Mouse (Mus musculus): ENCODE results near the gene Gm10203.
"Not testable (repeated sequence)": the region's sequence is repeated elsewhere in the genome, so short reads cannot be mapped to it uniquely, and the experiment has no call there.

Gene Gm10203

DNA sequence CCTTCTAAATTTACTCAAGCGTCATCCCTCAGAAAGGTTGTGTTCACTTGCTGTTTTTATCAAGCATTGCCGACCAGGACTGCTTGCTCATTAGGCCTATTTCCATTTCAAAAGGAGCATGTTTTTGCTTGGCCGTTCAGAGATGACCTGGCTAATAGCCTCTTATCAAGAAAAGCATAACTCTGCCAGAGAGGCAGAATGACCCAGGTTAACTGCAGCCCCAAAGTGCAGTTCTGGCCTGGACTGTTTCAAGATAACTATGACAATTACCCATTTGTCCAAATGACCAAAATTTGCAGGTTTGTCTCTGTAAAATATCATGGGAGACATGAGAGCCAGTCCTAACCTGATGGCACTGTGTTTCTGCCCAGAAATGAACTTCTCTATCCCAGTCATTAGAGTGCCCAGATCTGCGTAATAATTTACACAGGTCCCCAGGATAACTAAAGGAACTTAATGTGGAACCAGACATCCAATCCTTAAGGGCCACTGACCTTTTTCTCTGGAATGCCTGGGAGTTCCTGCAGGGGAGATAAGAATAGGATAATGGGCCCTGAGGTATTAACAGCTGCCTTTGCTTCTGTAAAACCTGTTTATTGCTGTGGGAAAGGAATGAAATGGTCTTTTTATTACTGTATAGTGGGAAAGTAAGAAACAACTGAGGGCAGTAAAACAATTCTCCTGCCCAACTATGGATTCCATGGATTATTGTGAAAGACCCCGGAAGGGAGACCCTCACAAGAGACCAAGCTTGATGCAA is 4.6 kb downstream of the Gm10203 start:
- no peak for DNase-seq (ENCODE audit: low spot score in 2 of 2)

DNA sequence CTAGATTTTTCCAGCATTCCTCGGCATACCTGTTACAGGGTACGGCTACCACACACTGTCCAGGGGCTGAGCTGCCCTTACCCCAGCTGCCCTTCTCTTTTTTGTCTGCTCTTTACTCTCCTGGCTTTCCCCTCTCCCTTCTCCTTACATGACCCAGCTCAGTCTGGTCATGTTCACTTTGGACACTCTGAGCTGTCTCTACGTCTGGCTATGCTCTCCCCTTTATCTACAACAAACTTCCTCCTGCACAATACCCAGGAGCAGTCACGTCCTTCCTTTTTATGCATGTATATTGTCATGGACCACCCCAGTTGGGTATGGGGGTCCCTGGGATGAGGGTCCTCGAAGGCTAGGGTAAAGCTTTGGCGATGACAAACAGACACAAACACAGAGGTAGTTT is 5.7 kb downstream of the Gm10203 start:
- no peak for DNase-seq (ENCODE audit: low spot score in 2 of 2)

DNA sequence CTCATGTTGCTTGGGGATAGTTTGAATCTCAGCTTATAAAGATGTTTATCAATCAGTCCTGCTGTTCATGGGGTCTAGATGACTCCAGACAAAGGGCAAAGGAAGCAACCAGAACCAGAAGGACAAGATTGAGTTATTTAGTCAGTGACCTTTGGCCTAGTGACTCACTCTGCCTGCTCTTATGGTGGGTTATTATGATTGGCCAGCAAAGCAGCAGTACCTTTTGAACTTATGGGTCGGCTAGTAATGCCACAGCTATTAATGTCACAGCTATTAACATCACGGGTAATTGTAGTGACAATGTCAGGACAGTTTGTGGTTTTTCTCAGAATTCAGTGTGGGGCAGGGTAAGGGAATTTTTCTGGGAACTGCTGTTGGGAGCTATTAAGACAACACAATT is 8.0 kb downstream of the Gm10203 start:
- DNase-seq (ENCODE audit: low spot score in 2 of 2): no peak

DNA sequence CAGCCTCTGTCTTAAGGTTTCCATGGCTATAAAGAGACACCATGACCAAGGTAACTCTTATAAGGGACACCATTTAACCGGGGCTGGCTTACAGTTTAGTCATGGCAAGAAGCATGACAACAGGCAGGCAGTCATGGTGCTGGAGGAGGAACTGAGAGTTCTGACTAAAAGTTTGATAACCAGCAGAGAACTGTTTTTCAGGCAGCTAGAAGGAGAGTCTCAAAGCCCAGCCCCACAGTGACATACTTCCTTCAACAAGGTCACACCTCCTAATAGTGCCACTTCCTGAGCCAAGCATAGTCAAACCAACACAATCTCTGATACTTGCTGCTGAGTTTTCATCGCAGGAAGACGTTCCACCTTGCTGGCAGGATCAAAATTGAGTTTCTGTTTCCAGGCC is 9.0 kb downstream of the Gm10203 start:
- DNase-seq (ENCODE audit: low spot score in 2 of 2): no peak

DNA sequence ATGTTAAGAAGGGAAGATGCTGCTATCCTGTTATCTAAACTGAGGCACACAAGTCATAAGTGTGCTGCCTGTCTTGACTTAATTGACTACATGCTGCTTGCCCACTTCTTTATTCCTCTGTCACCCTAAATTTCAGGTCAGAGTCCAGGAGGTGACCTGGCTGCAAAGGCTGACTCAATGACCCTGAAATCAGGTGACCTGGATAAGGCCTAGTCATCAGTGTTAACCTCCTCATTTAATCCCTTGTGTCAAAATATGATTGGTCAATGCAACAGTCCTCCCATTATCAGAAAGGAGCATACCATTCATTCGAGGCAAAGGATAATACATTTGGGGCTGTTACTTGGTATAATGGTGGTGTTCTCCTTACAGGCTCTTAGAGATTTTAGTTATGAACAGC is 9.5 kb downstream of the Gm10203 start, which contains the start of gene Etfbkmt:
Gene Etfbkmt (plus strand): TSS at position 379 of the 400 bp plus-strand sequence.
- no peak for DNase-seq (ENCODE audit: low spot score in 2 of 2)

DNA sequence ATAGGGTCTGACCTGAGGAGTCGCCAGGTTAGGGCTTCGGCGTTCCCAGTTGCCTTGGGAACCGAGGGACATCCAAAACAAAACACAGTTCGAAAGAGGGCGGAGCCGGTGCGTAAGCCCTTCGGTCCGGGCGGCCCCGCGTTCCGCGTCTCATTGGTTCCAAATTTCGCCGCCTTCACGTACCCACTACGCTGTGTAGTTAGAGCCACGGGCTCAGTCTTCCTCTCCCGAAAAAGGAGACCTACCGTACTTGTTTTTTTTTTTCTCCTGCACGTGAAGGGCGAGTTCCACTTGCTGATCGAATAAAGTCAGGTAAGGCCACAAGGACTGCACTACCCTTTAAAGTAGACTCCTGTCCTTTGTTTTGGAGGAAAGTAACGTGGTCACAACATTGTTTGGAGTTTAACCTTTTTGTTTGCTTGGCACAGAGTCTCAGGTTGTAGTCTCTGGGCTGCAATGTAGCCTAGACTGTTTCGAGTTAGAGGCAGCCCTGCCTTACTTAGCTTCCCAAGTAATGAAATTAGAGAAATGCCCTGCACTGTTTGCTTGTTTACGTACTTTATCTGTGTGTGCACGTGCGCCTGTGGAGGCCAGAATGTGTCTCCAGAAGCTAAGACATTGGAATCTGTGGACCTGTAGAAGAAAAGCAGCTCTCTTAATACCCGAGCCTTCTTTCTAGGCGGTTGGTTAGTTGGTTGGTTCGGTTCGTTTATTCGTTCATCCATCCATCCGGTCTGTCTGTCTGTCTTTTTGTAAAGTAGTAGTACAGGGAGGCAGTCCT is 11.6 kb downstream of the Gm10203 start:
- DNase-seq (ENCODE audit: low spot score in 2 of 2): peak; percentile 80 to 86

DNA sequence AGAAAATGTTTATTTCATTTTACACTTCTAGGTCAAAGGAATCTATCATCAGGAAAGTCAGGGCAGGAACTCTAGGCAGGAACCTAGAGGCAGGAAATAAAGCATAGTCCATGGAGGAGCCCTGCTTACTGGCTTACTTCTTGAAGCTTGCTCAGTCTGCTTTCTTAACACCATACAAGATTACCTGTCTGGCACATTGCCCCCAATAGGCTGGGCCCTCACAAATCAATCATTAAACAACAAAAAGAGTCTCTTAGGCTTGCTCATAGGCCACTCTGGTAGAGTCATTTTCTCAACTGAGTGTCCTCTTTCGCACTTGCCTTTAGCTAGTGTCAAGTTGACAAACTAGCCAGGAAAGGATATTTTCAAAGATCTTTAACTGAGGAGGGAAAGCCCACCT is 15.2 kb downstream of the Gm10203 start:
- no peak for DNase-seq (ENCODE audit: low spot score in 2 of 2)

DNA sequence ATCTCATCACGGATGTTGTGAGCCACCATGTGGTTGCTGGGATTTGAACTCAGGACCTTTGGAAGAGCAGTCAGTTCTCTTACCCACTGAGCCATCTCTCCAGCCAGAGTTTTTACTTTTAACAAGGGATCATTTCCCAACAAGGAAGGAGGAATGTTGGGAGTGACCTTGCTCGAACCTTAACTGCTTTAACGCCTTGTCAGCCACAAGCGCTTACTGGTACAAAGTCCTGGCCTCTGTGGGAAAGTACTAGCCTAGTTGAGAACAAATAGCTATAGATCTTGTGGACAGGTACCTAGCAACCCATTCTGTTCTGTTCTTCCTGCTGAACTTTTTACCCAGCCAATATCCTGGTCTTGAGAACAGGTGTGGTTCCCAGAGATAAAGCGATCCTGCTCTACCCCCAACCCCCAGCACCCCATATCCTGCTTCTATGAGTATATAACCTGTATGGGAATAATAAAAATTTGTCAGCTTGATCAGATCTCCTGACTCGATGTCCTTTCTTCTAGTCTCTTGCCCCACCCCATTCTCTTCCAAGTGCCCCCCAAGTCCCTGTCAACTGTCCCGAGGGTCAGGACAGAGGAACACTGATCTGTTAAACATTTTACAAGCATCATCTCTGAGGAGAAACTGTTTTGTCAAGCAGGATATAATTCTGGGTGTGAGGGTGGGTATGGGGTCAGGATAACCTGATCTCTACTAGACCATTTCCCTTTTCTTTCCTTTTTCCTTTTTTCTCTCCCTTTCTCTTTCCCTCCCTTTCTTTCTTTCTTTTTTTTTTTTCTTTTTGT is 18.7 kb downstream of the Gm10203 start:
- DNase-seq (ENCODE audit: low spot score in 2 of 2): no peak

DNA sequence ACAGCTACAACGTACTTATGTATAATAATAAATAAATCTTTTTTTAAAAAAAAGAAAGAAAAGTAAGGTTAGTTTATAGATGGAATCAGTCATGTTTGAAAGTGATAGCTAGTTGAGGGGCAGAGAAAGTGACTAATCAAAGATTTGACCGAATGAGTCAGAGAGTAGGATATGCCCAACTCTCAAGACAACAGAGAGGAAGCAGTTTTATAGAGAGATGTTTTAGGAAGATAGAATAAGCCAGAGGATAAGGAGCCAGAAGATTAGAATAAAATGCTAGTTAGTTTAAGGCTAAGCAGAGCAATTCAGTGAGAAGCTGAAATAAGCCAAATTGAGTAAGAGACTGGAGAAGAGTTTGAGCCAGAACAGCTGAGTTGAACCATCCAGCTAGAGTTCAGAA is 22.1 kb downstream of the Gm10203 start:
- DNase-seq (ENCODE audit: low spot score in 2 of 2): no peak

DNA sequence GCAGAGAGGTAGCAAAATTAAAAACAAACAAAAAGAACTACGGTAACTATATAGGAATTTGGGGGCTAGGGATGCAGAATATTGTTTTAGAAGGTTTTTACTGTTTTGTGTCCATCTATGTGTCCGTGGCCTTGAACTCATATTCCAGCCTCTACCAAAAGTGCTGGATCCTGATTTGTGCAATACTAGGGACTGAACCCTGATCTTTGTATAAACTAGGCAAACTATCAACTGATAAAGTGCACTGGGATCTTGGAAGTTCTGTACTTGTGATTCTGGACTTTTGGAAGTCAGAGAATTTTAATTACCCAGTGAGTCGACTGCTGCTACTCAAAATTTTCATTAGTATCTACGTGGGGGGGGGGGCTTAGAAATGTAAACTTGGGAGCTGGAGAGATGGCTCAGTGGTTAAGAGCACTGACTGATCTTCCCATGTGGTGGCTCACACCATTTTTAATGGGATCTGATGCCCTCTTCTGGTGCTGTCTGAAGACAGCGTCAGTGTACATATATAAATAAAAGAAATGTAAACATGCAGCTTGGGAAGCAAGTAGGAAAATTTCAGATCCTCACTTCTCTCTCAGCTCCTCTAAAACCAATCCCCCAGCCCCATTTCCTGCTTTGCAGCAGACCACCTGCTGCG is 23.6 kb downstream of the Gm10203 start:
- DNase-seq (ENCODE audit: low spot score in 2 of 2): no peak

DNA sequence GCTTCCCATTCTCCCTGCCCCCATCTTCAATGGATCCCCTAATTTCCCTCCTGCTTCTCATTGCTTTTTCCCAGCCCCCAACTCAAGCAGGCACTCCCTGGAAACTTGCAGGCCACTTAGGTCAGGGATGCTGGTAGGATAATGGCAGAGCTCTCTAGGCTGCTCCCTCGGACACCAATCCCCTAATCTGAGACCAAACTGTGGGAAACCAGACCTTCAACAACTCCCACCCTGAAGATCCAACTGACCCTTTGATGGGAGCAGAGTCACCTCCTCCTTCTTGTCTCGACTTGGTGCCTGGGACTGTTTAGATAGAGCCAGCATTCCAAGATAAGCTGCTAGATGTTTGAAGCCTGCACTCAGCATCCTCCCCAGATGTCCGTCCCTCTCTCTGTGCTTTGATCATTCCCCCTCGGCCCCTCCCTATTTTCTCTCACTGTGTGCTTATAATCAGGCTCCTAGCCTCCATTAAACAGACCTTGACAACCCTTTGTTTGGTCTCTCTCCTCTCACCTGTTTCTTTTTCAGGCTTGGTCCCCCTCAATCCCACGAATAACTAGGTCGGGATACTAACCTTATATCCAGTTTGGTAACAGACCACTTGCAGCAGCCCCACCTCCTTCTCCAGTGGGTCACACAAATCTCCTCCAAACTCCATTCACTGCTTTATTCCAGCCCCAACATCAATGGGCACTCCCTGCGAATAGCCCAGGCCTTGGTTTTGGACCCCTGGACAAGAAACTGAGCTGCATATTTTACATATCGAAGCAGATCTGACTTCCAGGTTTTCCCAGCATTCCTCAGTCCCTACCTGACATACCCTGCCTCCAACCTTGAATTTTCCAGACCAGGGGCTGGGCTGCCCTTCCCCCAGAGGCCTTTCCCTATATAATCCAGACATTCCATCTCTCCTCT is 24.4 kb downstream of the Gm10203 start:
- no peak for DNase-seq (ENCODE audit: low spot score in 2 of 2)

DNA sequence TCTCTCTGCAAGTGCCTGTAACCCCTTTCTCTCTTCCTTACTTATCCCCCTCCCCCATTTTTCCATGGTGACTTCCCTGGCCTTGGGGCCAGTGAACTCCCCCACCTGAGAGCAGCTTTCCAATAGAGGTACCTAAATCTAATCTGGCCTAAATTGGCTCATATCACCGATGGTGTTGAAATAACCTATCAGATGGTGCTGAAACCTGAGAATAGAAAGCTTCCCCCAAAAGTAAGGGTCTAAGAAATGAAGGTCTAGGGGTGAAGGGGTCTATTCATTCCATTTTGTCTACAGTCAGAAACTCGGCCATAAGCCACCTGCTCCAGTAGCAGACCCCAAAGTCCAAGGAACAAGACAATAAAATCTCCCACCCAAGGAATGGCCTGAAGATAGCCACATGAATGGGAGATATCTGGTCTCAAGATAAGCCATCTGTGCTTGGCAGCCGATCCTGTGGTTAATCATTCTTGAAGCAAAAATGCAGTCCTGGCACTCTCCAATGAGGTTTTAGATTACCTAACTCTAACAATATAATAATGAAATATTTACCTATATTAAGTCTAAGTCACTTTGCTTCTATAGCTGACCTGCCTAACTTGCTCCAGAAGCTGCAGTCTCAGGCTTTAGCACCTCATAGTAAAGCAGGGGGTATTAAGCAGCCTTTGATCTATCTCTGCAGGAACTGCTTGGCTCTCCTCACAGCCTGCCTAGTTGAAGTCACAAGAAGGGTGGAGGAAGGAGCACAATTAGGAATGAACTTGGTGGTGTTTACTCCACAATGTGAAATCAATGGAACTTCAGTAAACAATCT is 25.3 kb downstream of the Gm10203 start:
- DNase-seq (ENCODE audit: low spot score in 2 of 2): no peak

DNA sequence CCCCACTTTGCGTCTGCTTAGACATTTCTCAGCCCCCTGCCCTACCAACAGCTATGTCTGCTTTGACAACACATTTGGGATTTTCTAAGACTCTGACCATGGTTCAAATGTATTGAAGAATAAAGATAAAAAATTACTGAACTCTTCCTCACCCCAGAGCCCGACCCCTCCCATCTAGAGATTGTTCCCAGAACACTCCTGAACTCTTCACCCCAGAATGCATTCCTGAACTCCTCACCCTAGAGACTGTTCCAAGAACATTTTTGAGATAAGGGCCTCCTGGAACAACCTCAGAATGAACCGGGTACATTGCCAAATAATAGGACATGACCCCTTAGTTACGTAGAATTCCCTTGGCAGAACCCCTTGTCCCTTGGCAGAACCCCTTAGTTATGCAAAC is 37.1 kb downstream of the Gm10203 start:
- not testable (repeated sequence) for DNase-seq (ENCODE audit: low spot score in 2 of 2)

DNA sequence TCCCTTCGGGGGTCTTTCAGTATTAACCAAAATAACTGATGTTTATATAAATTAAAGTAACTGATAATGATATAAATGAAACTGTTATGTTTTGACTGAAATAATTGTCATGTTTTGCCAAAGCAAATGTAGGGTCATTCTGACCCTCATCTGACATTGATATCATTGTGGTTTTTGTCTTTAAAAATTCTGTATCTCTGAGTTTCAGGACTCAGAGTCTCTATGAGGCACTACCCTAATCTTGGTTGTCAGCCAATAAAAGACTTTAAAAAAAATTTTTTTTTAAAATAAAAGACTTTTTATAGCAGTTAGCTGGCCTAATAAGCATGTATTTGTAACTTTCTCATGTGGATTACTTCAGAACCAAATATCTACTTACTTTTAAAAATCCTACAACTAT is 37.7 kb downstream of the Gm10203 start:
- DNase-seq (ENCODE audit: low spot score in 2 of 2): no peak

DNA sequence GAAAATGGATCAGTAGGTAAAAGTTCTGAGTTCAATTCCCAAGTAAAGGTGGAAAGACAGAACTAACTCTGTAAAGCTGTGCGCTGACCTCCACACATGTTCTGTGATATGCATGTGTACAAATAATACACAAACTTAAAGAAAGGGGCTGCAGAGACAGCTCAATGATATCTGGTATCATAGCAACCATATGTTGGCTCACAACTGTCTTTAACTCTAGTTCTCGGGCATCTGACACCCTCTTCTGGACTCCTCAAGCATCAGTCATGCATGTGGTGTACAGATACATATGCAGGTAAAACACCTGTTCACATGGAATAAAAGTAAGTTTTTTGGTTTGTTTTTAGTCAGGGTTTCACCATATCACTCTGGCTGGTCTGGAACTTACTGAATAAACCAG is 38.5 kb downstream of the Gm10203 start:
- DNase-seq (ENCODE audit: low spot score in 2 of 2): no peak

DNA sequence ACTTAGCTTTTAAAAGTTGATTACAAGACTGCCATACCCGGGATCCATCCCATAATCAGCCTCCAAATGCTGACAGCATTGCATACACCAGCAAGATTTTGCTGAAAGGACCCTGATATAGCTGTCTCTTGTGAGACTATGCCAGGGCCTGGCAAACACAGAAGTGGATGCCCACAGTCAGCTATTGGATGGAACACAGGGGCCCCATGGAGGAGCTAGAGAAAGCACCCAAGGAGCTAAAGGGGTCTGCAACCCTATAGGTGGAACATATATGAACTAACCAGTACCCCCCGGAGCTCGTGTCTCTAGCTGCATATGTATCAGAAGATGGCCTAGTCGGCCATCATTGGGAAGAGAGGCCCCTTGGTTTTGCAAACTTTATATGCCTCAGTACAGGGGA is 40.0 kb downstream of the Gm10203 start:
- not testable (repeated sequence) for DNase-seq (ENCODE audit: low spot score in 2 of 2)

DNA sequence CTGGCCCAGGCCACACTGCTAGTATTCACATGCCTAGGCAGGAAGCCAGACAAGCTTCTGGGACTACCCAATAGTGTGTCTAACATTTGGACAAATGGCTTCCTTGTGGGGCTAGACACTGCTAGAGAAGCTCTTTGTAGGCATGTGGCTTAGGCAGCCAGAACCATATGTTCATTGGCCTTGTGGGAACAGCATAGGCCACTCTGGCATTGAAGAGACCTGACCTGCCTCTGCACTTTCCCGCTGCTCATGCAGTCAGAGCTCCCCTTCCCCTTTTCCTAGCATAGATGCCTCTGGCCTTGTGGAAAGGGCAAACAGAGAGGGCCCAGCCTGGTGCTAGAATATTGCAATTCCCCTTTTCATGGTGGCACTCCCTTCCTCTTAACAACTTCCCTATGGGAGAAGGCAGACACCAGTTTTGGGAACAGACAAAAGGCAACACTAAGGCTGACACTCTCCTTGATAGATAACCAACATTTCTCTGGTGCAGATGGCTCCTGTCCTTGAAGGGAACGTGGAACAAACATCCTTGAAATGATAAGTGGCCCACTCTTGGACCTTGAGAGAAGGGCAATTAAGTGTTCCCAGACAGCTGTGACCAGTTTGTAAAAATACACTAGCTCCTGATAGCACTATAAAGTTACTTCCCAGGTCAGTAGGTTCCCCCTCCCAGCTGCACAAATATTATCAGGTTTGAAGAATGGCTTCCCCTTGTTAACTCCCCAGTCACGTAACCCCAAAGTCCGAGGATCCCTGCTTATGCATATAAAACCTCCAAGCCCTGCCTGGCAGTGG is 44.1 kb downstream of the Gm10203 start:
- no peak for DNase-seq (ENCODE audit: low spot score in 2 of 2)

DNA sequence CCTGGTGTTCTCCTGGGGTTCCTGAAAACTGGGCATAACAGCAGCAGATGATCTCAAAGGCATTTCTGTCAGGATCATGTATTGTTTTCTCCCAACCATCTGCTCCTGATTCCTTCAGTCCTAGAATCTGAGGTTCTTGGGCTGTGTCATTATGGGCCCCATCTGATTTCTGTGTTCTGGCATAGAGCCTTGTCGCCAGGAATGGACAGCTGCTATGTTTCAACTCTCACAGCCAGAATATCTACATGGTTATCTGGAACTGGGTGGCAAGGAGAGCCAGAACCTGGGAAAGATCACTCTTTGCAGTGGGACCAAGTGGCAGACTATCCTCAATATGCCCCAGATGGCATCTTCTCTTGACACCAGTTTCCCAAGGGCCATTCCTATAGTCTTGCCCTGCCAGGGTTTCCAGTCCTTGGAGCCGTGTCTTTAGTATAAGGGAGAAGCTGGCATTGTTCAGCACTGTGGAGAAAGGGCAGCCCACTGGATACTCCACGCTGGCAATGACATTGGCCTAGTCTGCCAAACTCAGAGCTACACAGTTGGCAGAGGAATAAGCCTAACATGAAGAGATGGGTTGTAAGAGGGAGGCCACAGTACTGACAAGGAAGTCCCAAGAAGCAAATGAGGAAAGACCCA is 45.1 kb downstream of the Gm10203 start:
- no peak for DNase-seq (ENCODE audit: low spot score in 2 of 2)

DNA sequence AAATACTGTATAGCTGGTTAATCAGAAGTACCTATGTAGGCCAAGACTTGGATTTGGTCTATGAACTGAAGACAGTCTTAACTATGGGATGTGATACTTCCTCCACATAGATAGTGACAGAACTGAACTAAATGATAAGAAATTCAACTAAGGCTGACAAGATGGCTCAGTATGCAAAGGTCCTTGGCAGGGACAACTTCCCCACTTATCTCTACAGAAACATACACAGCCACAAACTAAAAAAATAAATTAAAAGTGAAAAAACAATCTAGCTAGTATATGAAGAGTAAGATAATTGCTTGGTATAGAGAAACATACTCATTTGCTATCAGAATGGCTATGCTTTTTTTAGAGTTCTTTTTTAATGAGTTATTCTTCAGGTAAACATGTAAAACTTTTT is 49.1 kb downstream of the Gm10203 start:
- no peak for DNase-seq (ENCODE audit: low spot score in 2 of 2)

All from spleen, postnatal 14 days (tissue).